Mouse (Mus musculus) olfactory bulb, adult 2 months (tissue): ENCODE measurements around the gene Ttll8.

Experiments
- CTCF ChIP-seq: fragments of 200-500 bp; IDR thresholded peaks from 2 replicates; pipeline ENCODE4 v1.5.1; 2012; ENCODE audit warnings: low read depth, mild to moderate bottlenecking, low read length, moderate library complexity; ENCODE audit not compliant: insufficient read depth
- POLR2A ChIP-seq: fragments of 200-500 bp; IDR thresholded peaks from 2 replicates; pipeline ENCODE4 v1.6.1; 2012; ENCODE audit warnings: mild to moderate bottlenecking, low read depth, low read length, moderate library complexity; ENCODE audit not compliant: insufficient read depth

GRCm38 (mm10) chr15:88892252-88892651 is 62.0 kb downstream of the Ttll8 start:
- no peak for TF ChIP-seq POLR2A
- TF ChIP-seq CTCF, result no peak
